Mouse (Mus musculus): ENCODE results near the gene Grik3.

Gene Grik3

DNA sequence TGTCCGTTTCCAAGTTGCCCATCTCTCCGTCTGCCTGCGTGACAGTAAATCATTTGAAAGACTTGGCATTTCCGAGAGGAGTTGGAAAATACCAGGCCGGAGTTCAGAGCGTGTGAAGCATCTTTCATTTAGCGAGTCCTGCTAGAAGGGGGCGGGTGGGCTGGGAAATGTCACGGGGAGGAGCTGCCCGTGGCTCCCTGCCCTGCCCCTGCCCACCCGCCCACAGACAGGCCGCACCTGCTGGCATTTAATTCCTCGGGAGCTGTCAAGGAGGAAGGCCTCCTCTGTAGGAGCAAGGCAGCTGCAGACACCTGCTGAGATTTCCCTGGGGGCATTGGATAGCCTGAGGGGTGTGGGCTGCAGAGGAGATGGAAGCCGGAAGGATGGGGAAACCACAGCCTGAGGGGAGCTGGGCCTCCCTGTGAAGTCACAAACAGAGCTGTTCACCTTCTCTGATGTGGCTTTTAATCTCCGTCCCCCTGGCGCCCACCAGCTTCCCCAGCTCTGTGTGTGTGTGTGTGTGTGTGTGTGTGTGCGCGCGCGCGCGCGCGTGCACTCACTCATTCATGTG, 161.3 kb downstream of the Grik3 start:
- no peak for DNase-seq

- DNase-seq = no peak
Measured at GRCm38 (mm10) chr4:125656031-125656430, 165.5 kb downstream of the Grik3 start.

- DNase-seq = no peak
Measured at GRCm38 (mm10) chr4:125658376-125658775, 167.9 kb downstream of the Grik3 start.

- no peak for DNase-seq
Measured at GRCm38 (mm10) chr4:125661982-125662381, 171.5 kb downstream of the Grik3 start.

DNA sequence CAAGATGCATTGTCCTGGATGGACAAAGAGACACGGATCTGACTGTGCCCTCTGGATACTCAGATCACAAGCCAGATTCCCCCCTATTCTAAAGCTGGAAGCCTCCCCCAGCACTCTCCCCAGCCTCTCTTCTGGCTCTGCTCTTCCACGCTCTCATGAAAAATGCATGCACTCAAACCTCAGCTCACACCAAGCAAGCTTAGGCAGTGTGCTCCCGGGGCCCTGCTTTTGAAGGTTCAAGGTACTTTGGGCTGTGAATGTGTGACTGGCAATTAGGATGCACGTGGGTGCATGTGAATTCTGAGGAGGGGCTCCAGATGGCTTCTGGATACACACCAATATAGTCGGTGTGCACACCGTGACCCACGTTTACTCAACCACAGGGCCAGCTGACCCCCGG, 172.8 kb downstream of the Grik3 start:
- no peak for DNase-seq

- no peak for DNase-seq
Measured at GRCm38 (mm10) chr4:125665955-125666354, 175.5 kb downstream of the Grik3 start.

DNA sequence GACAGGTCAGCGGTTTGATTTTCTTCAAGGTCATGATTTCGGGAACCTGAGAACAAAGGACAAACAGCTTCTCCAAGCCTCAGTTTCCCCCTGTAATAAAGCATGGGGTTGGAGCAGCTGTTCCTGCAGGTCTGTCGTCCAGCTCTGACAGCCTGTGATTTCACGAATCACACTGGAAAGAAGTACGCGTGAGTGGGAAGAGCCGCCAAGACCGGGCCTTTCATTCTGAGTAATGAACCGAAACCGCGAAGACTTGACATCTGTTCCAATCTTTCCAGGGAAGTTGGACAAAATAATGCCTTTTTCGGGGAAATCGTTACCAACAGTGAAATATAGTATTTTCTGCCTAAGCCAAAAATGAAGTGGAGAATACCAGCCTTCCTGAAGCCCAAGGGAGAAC, 191.5 kb downstream of the Grik3 start:
- no peak for DNase-seq

- DNase-seq = no peak
Measured at GRCm38 (mm10) chr4:125687078-125687477, 196.6 kb downstream of the Grik3 start.

- no peak for DNase-seq
Measured at GRCm38 (mm10) chr4:125695431-125695830, 204.9 kb downstream of the Grik3 start.

GRCm38 (mm10) chr4:125696182-125696939, 205.9 kb downstream of the Grik3 start:
- DNase-seq = no peak

DNA sequence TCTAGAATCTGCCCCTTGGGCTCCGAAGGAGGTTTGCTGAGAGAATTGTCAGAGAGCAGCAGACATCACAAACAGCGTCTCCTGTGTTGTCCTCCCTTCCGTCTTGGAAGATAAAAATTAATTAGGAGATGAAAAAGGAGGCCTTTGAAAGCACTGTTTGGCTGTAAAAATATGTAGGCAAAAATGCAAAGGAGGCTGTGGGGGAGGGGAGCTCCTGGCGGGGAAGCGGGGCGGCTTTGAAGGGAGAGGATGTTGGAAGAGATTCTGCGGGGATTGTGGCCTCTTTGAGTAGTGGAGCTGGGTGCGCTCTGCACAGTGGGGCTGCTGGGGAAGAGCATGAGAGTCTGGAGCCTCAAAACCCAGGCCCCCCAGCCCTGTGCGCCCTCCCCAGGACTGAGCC, 207.1 kb downstream of the Grik3 start:
- DNase-seq = no peak

DNA sequence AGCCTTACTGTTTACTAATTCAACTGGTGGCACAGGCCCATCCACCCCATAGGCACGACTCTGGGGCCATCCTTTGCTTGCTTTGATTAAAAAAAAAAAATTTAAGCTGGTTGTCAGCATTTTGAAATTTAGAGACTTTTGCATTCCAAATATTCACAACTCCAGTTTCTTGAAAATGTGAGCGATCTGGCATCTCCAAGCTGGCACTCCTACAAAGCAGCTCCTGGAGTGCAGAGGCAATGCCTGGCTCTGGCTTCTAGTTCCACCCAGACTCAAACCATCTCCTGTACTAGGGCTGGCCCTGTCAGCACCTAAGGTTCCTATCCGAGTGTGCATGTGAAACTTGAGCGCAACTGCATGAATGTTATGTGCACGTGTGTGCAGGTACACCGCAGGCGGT, 208.6 kb downstream of the Grik3 start:
- DNase-seq = no peak

- no peak for DNase-seq
Measured at GRCm38 (mm10) chr4:125700331-125700730, 209.8 kb downstream of the Grik3 start.

DNA sequence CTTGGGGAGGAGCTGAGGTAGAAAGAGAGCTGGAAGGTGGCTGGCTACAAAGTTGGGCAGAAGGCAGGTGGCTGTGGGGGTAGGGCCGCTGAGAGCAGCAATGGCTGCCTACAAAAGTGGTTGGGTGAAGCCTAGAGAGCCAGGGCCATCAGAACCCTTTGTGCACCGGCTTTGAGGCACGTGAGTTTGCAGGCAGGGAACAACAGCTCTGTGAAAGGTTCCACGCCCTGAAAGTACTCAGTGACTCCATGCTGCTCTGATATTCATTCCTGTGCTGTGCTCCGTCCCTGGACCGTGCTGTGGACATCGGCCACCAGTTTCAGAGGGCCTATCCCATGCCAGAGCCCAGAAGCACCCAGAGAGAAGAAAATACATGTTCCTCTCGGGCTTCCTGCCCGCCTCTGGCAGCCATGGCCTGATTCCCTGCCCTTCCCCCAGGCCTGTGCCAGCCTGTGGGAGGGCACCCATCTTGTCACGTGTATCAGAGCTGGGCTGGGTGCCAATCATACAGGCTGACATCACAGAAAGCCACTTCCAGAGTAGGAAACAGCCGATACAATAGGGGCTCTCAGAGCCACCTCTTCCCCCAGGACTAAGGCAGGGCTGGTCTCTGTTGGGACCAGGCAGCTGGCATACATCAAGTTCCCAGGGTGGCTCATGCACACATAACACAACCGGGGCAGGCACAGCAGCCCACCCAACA, 212.3 kb downstream of the Grik3 start:
- DNase-seq = peak; percentile 34

- no peak for DNase-seq
Measured at GRCm38 (mm10) chr4:125703310-125703690, 212.8 kb downstream of the Grik3 start.

- DNase-seq = no peak
Measured at GRCm38 (mm10) chr4:125705746-125706145, 215.2 kb downstream of the Grik3 start.

- DNase-seq = no peak
Measured at GRCm38 (mm10) chr4:125709716-125710115, 219.2 kb downstream of the Grik3 start.

DNA sequence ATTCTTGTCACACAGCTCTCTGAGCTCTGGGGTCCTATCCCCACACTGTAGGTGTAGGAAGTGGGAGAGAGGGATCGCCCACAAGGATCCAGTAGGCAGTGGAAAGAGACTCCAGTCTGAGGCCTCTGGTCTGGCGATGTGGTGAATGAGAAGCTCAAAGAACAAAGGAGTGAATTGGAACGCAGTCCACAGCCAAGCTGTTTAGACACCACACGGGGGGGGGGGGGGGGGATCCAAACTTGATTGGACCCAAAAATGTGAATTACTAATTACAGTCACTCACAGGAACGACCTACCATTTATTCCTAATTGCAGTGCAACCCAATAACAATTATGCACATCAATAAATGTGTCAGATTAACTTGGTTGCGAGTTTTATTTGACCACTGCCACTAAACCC, 227.4 kb downstream of the Grik3 start:
- no peak for DNase-seq

- DNase-seq = no peak
Measured at GRCm38 (mm10) chr4:125718429-125719140, 228.1 kb downstream of the Grik3 start.

GRCm38 (mm10) chr4:125726241-125726640, 235.7 kb downstream of the Grik3 start:
- DNase-seq = no peak

GRCm38 (mm10) chr4:125727030-125727429, 236.5 kb downstream of the Grik3 start:
- DNase-seq = no peak

DNA sequence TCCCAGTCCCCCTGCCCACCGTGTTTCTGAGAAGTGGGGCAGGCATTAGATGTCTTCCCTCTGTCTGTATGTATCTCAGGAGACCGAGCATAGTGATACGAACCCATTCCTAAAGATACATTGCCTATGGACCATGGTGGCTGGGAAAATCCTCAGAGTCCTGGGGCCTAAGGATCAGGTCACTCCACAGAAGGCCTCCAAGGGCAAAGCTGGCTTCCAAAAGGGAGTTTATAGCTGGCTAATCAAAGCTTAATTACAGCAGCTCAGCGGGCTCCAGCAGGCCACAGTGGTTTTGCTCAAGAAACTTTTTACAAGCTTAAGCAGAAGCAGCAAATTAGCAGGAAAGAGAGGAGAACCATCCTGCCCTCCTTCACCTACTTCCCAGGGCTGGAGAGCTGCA, 237.1 kb downstream of the Grik3 start:
- no peak for DNase-seq

DNA sequence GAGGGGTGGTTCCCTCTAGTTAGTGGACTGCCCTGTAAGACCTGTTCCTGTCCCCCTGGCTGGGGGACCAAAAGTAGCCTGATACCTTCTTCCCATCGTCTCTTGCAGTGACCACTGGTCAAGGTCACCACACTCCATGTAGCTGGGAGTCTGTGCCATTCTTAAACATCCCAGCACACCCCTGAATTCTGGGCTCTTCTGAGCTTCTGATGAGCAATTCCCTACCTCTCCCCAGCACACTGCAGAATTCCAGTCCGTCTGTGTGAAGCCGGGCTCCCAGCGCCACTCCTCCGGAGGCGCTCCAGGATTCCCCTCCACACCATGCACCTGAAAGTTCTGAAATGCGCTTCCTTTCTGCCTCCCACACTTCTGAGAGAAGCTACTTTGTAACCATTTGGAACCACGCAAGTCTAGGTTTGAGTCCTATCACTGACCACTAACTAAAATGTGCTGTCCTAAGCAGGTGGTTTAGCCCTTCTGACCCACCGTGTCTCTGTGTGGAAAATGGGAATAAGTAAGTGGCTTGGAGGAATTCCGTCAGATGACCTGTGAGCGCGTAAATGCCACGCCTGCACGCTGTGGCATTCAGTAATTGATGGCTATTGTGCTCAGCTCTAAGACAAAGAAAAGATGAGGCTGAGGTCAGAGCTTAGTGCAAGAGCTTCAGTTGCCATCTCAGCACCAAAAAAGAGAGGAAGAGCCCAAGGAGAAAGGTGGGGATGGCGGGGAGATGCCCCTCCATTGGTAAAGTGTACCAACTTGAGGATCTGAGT, 237.8 kb downstream of the Grik3 start:
- no peak for DNase-seq

Data from kidney, adult 11 months (tissue).